In genomic region chr2:31124694-31125093, GRCm38 (mm10) we compare ENCODE assay signal across 10 mouse cellular contexts. TPM values are rescaled to one million over a fixed set of nuclear protein-coding genes. Genes with fewer than 3 reads are reported as not detected.
A peak's percentile ranks its signal among the peaks of the same experiment; 100 is the strongest.
DNase-seq lines count a peak whose midpoint lies in the region; ATAC-seq and TF ChIP-seq lines count a peak whose summit lies in the region.
"Had no signal": no experiment of that assay in that cellular context is flagged by ENCODE, and none has a peak within 500 bp of the region (broad histone marks: within the 10 kb centered on the region; RNA-seq: fewer than 3 reads in every experiment).

No protein-coding gene starts in this region.

- peak overlapping the region; percentile 68 for H3K27ac ChIP-seq in gastrocnemius, adult 2 months
- H3K27ac ChIP-seq in limb, embryonic 12.5 days, result 0 out of 2 replicates have a peak overlapping the region, but pooled peaks have one; percentile 23
- no peak overlapping the region; the same call in 1 of the 2 replicates for H3K27ac ChIP-seq in limb, embryonic 10.5 days
- H3K27ac ChIP-seq in liver, embryonic 13.5 days, result peak overlapping the region; percentile 39; the same call in 1 of the 2 replicates
- no peak overlapping the region for H3K27ac ChIP-seq in midbrain, embryonic 15.5 days

- H3K4me3 ChIP-seq in gastrocnemius, adult 2 months, result no peak overlapping the region
- H3K4me3 ChIP-seq in limb, embryonic 12.5 days (replicated peaks), result no peak overlapping the region
- H3K4me3 ChIP-seq in limb, embryonic 10.5 days, result no peak overlapping the region
- H3K4me3 ChIP-seq in liver, embryonic 13.5 days (replicated peaks), result no peak overlapping the region
- no peak overlapping the region for H3K4me3 ChIP-seq in midbrain, embryonic 15.5 days

- H3K27me3 ChIP-seq in limb, embryonic 12.5 days, result no peaks in the 10 kb centered on the region
- no peaks in the 10 kb centered on the region for H3K27me3 ChIP-seq in limb, embryonic 10.5 days (ENCODE audit: low read depth, poor library complexity, severe bottlenecking)
- no peaks in the 10 kb centered on the region for H3K27me3 ChIP-seq in liver, embryonic 13.5 days
- no peaks in the 10 kb centered on the region for H3K27me3 ChIP-seq in midbrain, embryonic 15.5 days (replicated peaks)

- no peak overlapping the region for H3K4me2 ChIP-seq in limb, embryonic 12.5 days
- H3K4me2 ChIP-seq in liver, embryonic 13.5 days, result no peak overlapping the region
- no peak overlapping the region for H3K4me2 ChIP-seq in midbrain, embryonic 15.5 days

- no peak for TF ChIP-seq CTCF in gastrocnemius, adult 2 months (IDR thresholded peaks at IDR 0.05)

- H3K36me3 ChIP-seq in limb, embryonic 12.5 days, result no peaks in the 10 kb centered on the region
- no peaks in the 10 kb centered on the region for H3K36me3 ChIP-seq in limb, embryonic 10.5 days
- H3K36me3 ChIP-seq in liver, embryonic 13.5 days, result no peaks in the 10 kb centered on the region; the same call in 1 of the 2 replicates
- no peaks in the 10 kb centered on the region for H3K36me3 ChIP-seq in midbrain, embryonic 15.5 days (replicated peaks)

- 34% methylated on average over 2 of the region's 2 CpGs for WGBS in limb, embryonic 12.5 days
- 43% methylated on average over 2 of the region's 2 CpGs for WGBS in limb, embryonic 10.5 days
- 24% methylated on average over 2 of the region's 2 CpGs for WGBS in liver, embryonic 13.5 days (ENCODE audit: insufficient replicate concordance)
- WGBS in midbrain, embryonic 15.5 days, result 79% methylated on average over 2 of the region's 2 CpGs

- intact Hi-C loops in gastrocnemius, adult 2 months (cut with DNase I), result no loop called here

- no peaks in the 10 kb centered on the region for H3K9me3 ChIP-seq in limb, embryonic 12.5 days
- no peaks in the 10 kb centered on the region for H3K9me3 ChIP-seq in limb, embryonic 10.5 days (replicated peaks)
- no peaks in the 10 kb centered on the region for H3K9me3 ChIP-seq in liver, embryonic 13.5 days (replicated peaks)
- H3K9me3 ChIP-seq in midbrain, embryonic 15.5 days, result no peaks in the 10 kb centered on the region

- DNase-seq in gastrocnemius, adult 2 months, result no peak
- DNase-seq in gastrocnemius, postnatal 10 days, result no peak
- DNase-seq in limb, embryonic 10.5 days (ENCODE audit: low spot score), result no peak
- peak; percentile 33 for DNase-seq in adipocyte (ENCODE audit: low spot score)
- DNase-seq in liver, embryonic 13.5 days, result no peak
- DNase-seq in thymus, postnatal 10 days (ENCODE audit: low spot score in 2 of 2), result no peak
- DNase-seq: gastrocnemius, postnatal 14 days; right cerebral cortex, postnatal 25 days had no signal

- ATAC-seq in limb, embryonic 12.5 days (ENCODE audit: insufficient number of reproducible peaks, insufficient read depth, low FRiP score, low TSS enrichment, low read depth), result no peak
- ATAC-seq in liver, embryonic 13.5 days (ENCODE audit: low read depth), result no peak
- no peak for ATAC-seq in midbrain, embryonic 15.5 days (replicated peaks)

- H3K9ac ChIP-seq in limb, embryonic 12.5 days (replicated peaks), result 0 out of 2 replicates have a peak overlapping the region, but pooled peaks have one; percentile 8
- H3K9ac ChIP-seq in liver, embryonic 13.5 days, result 0 out of 2 replicates have a peak overlapping the region, but pooled peaks have one; percentile 13
- H3K9ac ChIP-seq in midbrain, embryonic 15.5 days, result no peak overlapping the region

- H3K4me1 ChIP-seq in limb, embryonic 12.5 days (replicated peaks), result peaks cover 26% of the 10 kb centered on the region
- H3K4me1 ChIP-seq in limb, embryonic 10.5 days, result peaks cover 34% of the 10 kb centered on the region
- peaks cover 71% of the 10 kb centered on the region for H3K4me1 ChIP-seq in liver, embryonic 13.5 days (replicated peaks)
- H3K4me1 ChIP-seq in midbrain, embryonic 15.5 days, result no peaks in the 10 kb centered on the region

RNA-seq across cellular contexts. Expression of gene Fnbp1, which starts 17.1 kb away (rescaled TPM):
- 10 to 100 TPM in 1 of 2 experiments, 1 to 10 TPM in 1; 7.9 to 13.2 TPM for total RNA-seq in gastrocnemius, adult 2 months (2021)
- 10 to 100 TPM; 27.9 to 30.3 TPM for total RNA-seq in gastrocnemius, postnatal 10 days (2021)
- 15.3 and 19.8 TPM in 2 replicates for polyA plus RNA-seq in limb, embryonic 12.5 days (2016; fragmentation: Nextera tagmentation; extraction: Ambion mirVana)
- 11.4 and 14.6 TPM in 2 replicates for polyA plus RNA-seq in limb, embryonic 10.5 days (2016; fragmentation: Nextera tagmentation; extraction: Ambion mirVana)
- polyA plus RNA-seq in liver, embryonic 13.5 days (2015; fragmentation: Nextera tagmentation; extraction: Ambion mirVana), result 5.7 and 6.9 TPM in 2 replicates
- 29.6 and 29.7 TPM in 2 replicates for polyA plus RNA-seq in midbrain, embryonic 15.5 days (2015; fragmentation: Nextera tagmentation; extraction: Ambion mirVana)

RNA-seq across cellular contexts. Expression of gene Gpr107, which starts 27.4 kb away (rescaled TPM):
- total RNA-seq in gastrocnemius, adult 2 months (2021), result 10 to 100 TPM; 24.5 to 29.0 TPM
- 10 to 100 TPM; 27.4 to 32.4 TPM for total RNA-seq in gastrocnemius, postnatal 10 days (2021)
- 36.4 and 38.9 TPM in 2 replicates for polyA plus RNA-seq in limb, embryonic 12.5 days (2016; fragmentation: Nextera tagmentation; extraction: Ambion mirVana)
- 29.0 and 38.0 TPM in 2 replicates for polyA plus RNA-seq in limb, embryonic 10.5 days (2016; fragmentation: Nextera tagmentation; extraction: Ambion mirVana)
- 11.8 and 14.1 TPM in 2 replicates for polyA plus RNA-seq in liver, embryonic 13.5 days (2015; fragmentation: Nextera tagmentation; extraction: Ambion mirVana)
- 39.6 and 41.0 TPM in 2 replicates for polyA plus RNA-seq in midbrain, embryonic 15.5 days (2015; fragmentation: Nextera tagmentation; extraction: Ambion mirVana)

Comparison
In these comparisons a context has a peak if more than half of its experiments do, and no peak if none do; other contexts are left out.
1. H3K27ac ChIP-seq: peak in gastrocnemius, adult 2 months (single experiment), limb, embryonic 12.5 days (single experiment) and liver, embryonic 13.5 days (single experiment); none in limb, embryonic 10.5 days (single experiment) and midbrain, embryonic 15.5 days (single experiment).